Mouse (Mus musculus): Measurements from ENCODE around the gene Ube3b.

- TF ChIP-seq POLR2A (IDR thresholded peaks at IDR 0.05; ENCODE audit: extremely low read depth, insufficient read depth, low read length) (no peak), CTCF (IDR thresholded peaks at IDR 0.05; ENCODE audit: extremely low read depth, insufficient read depth, low read length) (no peak)
These were observed 28.9 kb upstream of the Ube3b start for GRCm38 (mm10) chr5:114351490-114351889.
